Mouse (Mus musculus) T-helper 17 cell (primary cell): ENCODE results near the gene Actr1a.

Experiments
- in situ Hi-C, 2 experiments: fragments of 300-600 bp; cut with MboI, MseI; formaldehyde crosslinking; loops; 1 replicate in 1 of 2; 2 replicates in 1 of 2; pipeline ENCODE4 v1.15.1; 2025; ENCODE audit warnings: high pct_unique_total_duplicates in 2 of 2

Gene Actr1a

GRCm38 (mm10) chr19:46399886-46400285 lies 4.3 kb upstream of the Actr1a start:
- in situ Hi-C loops: loop anchor here in 1 of 2 experiments (5.0 kb wide), 1 partner anchor 102 kb away; the partner anchor contains the start of gene Trim8

DNA sequence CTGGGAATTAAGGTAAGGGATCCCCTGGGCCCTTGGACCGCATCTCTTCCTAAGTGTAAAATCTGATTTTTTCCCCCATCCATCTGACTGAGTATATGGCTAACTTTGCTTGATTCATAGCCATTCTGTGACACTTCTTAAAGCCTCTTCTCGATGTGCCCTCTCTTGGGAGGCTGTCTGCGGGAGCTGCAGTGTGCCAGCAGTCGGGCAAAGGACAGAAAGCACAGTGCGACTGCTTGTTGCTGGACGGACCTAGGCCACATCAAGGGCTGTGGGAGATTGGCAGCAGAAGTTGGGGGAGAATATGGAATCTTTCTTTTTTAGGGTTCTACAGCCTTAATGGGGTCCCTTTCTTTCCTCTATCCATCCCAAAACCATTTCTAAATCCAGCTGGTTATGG lies 3.8 kb upstream of the Actr1a start:
- in situ Hi-C loops: loop anchor here in 1 of 2 experiments (5.0 kb wide), 1 partner anchor 103 kb away; the partner anchor contains the start of gene Trim8

DNA sequence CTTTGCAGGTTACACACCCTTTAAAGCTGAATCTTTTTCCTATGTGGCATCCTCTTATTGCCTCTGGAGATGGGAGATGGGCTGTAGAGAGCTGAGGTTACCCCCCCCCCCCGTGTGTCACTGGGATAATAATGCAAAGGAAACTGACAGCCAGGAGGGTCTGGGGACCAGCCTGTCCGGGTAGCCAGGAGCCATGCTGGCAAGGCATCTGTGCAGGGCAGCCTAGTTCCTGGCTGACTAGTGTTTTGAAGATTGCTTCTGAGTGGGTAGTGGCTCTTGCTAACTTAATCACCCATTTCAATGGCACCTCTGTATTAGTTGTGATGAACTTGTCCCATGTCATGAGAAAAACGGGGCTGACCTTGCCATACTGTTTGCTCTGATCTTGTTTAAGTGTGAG lies 2.9 kb upstream of the Actr1a start:
- in situ Hi-C loops: loop anchor here in 1 of 2 experiments (5.0 kb wide), 1 partner anchor 104 kb away; the partner anchor contains the start of gene Trim8

GRCm38 (mm10) chr19:46397436-46398001 lies 2.0 kb upstream of the Actr1a start:
- in situ Hi-C loops: loop anchor here in 1 of 2 experiments (5.0 kb wide), 1 partner anchor 105 kb away; the partner anchor contains the start of gene Trim8

- in situ Hi-C loops: loop anchor here in 1 of 2 experiments (5.0 kb wide), 1 partner anchor 105 kb away; the partner anchor contains the start of gene Trim8
Observed at GRCm38 (mm10) chr19:46396686-46397435, 1.3 kb upstream of the Actr1a start, which contains the start of gene Sufu. Gene Sufu, plus strand, starts transcription at chr19:46396896.

GRCm38 (mm10) chr19:46396109-46396508 lies 561 bp upstream of the Actr1a start:
- in situ Hi-C loops: loop anchor here in 1 of 2 experiments (5.0 kb wide), 1 partner anchor 106 kb away; the partner anchor contains the start of gene Trim8

DNA sequence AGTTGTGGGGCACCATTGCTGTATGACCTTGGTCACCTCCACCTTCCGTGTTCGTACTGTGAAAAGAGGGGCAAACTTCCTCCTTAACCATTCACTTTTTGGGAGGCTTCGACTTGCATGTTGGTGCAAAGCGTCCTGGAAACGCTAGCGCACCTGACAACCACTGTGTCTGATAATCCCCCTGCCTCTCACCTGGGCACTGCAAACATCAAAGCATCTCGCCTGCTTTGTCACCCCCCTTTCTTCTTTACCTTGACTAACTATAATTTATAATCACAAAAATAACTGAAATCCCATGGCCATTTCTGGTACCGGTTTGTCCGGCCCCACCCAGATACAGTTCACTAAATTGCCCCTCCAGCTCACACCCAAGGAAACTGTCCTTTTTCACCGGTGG lies 838 bp downstream of the Actr1a start:
- in situ Hi-C loops: loop anchor here in 1 of 2 experiments (5.0 kb wide), 1 partner anchor 108 kb away; the partner anchor contains the start of gene Trim8

DNA sequence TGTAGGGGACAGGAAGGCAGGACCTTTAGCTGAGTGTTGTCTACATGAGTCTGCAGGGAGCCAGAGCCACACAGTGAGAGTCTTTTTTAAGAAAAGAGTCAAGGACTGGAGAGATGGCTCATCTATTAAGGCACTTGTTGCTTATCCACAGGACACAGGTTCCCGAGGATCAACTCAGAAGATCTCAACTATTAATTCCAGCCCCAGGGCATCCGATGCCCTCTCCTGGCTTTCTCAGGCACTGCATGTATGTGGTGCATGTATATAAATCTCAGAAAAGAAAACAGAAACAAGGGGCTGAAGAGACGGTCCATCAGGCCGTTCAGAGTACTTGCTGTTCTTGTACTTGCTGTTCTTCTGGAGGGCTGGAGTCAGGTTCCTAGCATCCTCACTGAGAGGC lies 3.5 kb downstream of the Actr1a start:
- in situ Hi-C loops: no loop called here

- in situ Hi-C loops: no loop called here
Observed at GRCm38 (mm10) chr19:46389872-46390271, 5.7 kb downstream of the Actr1a start.

DNA sequence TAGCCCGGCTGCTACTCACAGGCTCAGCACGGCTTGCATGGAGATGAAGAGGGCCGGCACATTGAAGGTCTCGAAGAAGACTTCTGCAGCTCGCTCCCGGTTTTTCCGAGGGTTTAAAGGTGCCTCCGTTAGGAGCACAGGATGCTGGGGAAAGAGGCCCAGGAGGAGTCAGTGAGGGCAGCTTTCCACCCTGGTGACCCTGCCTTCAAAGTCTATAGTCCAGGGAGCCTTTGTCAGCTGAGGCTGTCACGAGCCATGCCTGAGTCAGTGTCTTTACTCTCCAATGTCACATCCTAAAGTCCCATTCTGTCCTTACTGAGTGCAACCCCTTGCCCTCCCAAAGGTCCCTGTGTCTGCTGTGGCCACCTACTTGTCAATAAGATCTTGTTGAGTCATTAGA lies 13.3 kb downstream of the Actr1a start:
- in situ Hi-C loops: no loop called here

- in situ Hi-C loops: loop anchor here in 1 of 2 experiments (10.0 kb wide), 1 partner anchor 1441 kb away; the partner anchor contains the start of gene Slf2
Observed at GRCm38 (mm10) chr19:46375891-46376290, 19.7 kb downstream of the Actr1a start.

DNA sequence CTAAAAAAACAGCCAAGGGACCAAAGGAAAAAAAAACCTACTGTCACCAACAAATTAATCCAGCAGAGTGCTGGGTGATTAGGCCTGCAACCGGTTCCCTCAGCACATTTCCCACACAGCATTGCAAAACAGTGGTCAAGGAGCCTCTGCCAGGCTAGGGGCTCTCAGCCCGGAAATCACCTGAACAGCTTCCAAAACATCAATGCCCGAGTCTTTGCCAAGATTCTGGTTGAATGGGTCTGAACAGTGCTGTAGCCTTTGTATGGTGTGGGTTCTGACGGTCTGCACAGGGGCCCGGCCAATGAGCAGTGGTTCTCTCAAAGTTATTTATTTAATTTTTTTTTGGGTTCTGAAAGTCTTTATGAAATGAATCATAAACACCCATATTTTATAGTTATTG lies 20.1 kb downstream of the Actr1a start:
- in situ Hi-C loops: loop anchor here in 1 of 2 experiments (10.0 kb wide), 1 partner anchor 1441 kb away; the partner anchor contains the start of gene Slf2

- in situ Hi-C loops: loop anchor here in 1 of 2 experiments (5.0 to 10.0 kb wide), 2 partner anchors 42 to 1440 kb away; partner anchors contain the start of gene Slf2
Observed at GRCm38 (mm10) chr19:46374477-46375088, 21.0 kb downstream of the Actr1a start.

DNA sequence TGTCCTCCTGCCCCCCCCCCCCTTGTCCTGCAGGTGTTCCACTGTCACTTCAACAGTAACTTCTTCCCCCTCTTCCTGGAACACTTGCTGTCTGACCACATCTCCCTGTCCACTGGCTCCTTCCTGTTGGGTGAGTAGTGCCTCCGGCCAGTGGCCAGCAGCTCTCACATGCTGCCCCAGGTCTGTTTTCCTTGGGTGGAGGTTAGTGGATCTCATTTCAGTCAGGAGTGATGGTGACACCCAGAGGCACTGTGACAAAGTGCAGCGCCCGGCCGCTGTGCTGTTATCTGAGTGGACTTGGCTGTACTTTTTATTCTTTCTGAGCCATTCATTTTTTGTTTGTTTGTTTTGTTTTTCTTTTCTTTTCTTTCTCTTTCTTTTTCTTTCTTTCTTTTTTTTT lies 26.3 kb downstream of the Actr1a start:
- in situ Hi-C loops: no loop called here

- in situ Hi-C loops: no loop called here
Observed at GRCm38 (mm10) chr19:46367798-46368590, 27.6 kb downstream of the Actr1a start.

DNA sequence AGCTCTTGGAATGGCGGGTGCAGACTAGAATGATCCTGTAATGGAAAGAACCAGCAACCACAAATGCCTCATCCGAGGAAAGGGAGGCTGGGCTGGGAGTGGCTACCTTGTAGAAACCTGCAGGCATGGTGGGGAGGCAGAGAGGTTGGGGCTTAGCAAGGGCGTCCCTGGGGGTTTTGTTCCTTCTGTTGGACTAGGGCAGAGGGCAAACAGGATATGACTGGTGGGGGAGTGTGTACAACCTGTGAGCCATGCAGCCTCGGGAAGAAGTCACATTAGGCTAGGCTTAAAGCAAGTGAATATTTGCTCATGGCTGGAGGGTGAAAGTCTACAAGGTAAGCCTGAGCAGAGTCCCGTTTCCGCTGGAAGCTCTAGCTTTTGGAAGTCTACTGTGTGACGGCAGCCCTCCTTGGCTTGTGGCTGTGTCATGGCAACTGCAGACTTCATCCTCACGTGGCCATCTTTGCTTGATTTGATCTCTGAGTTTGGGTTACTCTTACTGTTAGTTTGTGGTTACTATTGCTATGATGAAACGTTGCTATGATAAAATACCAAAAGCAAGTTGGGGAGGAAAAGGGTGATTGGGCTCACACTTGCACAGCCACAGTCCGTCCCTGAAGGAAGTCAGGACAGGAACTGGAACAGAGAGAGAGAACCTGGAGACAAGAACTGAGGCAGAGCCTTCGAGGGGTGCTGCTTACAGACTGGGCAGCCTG lies 32.1 kb downstream of the Actr1a start:
- in situ Hi-C loops: no loop called here

DNA sequence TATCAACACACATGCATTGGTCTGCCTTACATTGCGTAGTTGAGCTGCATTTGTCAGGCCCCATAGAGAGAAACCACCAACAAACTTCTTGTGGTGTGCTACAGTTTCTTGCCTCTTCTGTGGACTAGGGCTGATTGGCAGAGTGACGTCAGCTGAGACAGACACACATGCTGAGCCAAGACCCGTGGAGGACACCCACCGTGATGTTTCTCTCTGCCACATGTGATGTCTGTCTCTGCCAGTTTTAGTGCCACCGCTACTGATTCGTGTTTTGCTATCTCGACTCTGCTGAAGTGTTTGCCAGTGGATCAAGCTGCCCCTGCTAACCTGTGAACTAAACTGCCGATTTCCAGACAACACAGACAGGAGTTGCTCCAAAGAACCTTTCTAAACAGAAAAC lies 33.4 kb downstream of the Actr1a start:
- in situ Hi-C loops: no loop called here

- in situ Hi-C loops: no loop called here
Observed at GRCm38 (mm10) chr19:46358381-46358780, 37.2 kb downstream of the Actr1a start.

- in situ Hi-C loops: no loop called here
Observed at GRCm38 (mm10) chr19:46357344-46358280, 37.9 kb downstream of the Actr1a start.
